Mouse (Mus musculus) midbrain, postnatal 0 days (tissue): ENCODE measurements around the gene Nell2. TPM values are rescaled to one million over a fixed set of nuclear protein-coding genes. Genes with fewer than 3 reads are reported as not detected.

Experiments
- ATAC-seq: fragments of 200-750 bp; cut with Nextera tagmentation; 2 replicates; pipeline ENCODE4 v1.8.0; 2017; ENCODE audit warnings: moderate number of reproducible peaks, mild to moderate bottlenecking, moderate TSS enrichment, moderate library complexity; ENCODE audit not compliant: low FRiP score
- DNase-seq: peaks from one replicate; pipeline ENCODE4 v3.0.0-alpha.2; 2015; ENCODE audit warnings: low spot score
- H3K27ac ChIP-seq: fragments of 300-500 bp; sonication (generic); 2 replicates; pipeline ENCODE4 v1.5.1; 2014; ENCODE audit warnings: low read depth, mild to moderate bottlenecking, low read length, mixed read lengths
- H3K27me3 ChIP-seq: fragments of 300-500 bp; sonication (generic); 2 replicates; pipeline ENCODE4 v1.6.1; 2014; ENCODE audit warnings: low read length, control low read depth, mixed read lengths; ENCODE audit not compliant: insufficient read depth
- H3K36me3 ChIP-seq: fragments of 300-500 bp; sonication (generic); 2 replicates; pipeline ENCODE4 v1.6.1; 2014; ENCODE audit warnings: low read length, control low read depth, mixed read lengths; ENCODE audit not compliant: insufficient read depth
- H3K4me1 ChIP-seq: fragments of 300-500 bp; sonication (generic); 2 replicates; pipeline ENCODE4 v1.6.1; 2014; ENCODE audit warnings: mild to moderate bottlenecking, control low read depth, antibody characterized with exemption, low read length, mixed read lengths; ENCODE audit not compliant: insufficient read depth
- H3K4me2 ChIP-seq: fragments of 300-500 bp; sonication (generic); 2 replicates; pipeline ENCODE4 v1.6.1; 2014; ENCODE audit warnings: low read depth, mild to moderate bottlenecking, low read length, mixed read lengths; ENCODE audit not compliant: poor library complexity, severe bottlenecking
- H3K4me3 ChIP-seq: fragments of 300-500 bp; sonication (generic); 2 replicates; pipeline ENCODE4 v1.5.1; 2014; ENCODE audit warnings: low read depth, mild to moderate bottlenecking, low read length, moderate library complexity
- H3K9ac ChIP-seq: fragments of 300-500 bp; sonication (generic); replicated peaks from 2 replicates; pipeline ENCODE4 v1.6.1; 2014; ENCODE audit warnings: mild to moderate bottlenecking, low read length, moderate library complexity, mixed read lengths; ENCODE audit not compliant: poor library complexity, severe bottlenecking
- H3K9me3 ChIP-seq: fragments of 300-500 bp; sonication (generic); 2 replicates; pipeline ENCODE4 v1.6.1; 2016; ENCODE audit warnings: low read length, control low read depth
- CTCF ChIP-seq: IDR thresholded peaks from 2 replicates; pipeline ENCODE4 v1.5.1; 2016; ENCODE audit warnings: antibody characterized with exemption, mild to moderate bottlenecking
- WGBS: fragments of 180-500 bp; shearing (Covaris S2); extraction: QIAGEN DNeasy Blood & Tissue Kit; methylation state at CpG from one replicate; pipeline ENCODE4 v1.1.7; 2014; 5-methylcytosine and 5-hydroxymethylcytosine counted together
- polyA plus RNA-seq: library from polyadenylated mRNA; unstranded; fragments of >200 nt; fragmentation: Nextera tagmentation; extraction: Ambion mirVana; gene quantifications from 2 replicates; pipeline ENCODE4 v1.2.1, GENCODE M21; 2015
- total RNA-seq: library from RNA; depleted of rRNA; stranded (reverse); fragments of >200 nt; gene quantifications from 2 replicates; pipeline ENCODE4 v1.2.3, GENCODE M21; 2014

The Nell2 gene
- total and polyA plus RNA-seq, 2 experiments from 2014 or later = 181 to 199 TPM

DNA sequence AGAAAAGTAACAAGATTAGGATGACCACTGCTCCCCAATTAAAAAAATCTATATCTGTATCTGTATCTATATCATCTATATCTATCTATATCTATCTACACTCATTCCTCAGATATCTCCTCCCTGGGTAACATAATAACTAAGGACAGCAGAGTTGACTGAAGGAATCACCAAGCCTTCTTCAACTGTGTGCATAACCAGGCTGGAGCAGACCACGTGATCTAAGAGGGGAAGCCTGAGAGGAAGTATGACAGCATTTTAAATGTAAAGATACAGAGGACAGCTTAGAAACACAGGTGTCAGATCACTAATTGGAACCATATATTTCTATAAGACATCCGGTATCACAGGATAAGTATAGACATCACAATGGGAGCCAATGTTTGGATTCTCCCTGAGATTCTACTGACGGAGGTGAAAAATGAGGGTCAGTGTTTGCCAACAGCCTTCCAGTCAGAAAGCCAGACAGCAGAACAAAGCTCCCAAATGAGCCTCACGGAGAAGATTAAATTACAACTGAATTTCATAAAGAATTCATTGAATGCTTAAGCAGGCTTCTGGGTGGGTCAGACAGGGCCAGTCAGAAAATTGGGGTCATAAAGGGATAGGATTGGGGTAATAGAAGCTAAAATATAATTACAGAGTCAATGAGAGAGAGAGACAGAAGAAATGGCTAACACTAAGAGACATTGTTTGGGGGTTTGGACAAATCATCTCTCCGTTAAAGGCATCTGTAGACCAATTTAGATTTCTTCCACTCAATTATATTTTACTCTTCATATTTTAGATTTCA, 116.2 kb downstream of the Nell2 start:
- H3K9ac ChIP-seq = no peak overlapping the region
- no peak for ATAC-seq
- H3K4me3 ChIP-seq = no peak overlapping the region
- DNase-seq = no peak
- no peaks in the 10 kb centered on the region for H3K27me3 ChIP-seq
- H3K9me3 ChIP-seq = no peaks in the 10 kb centered on the region
- H3K4me1 ChIP-seq = no peaks in the 10 kb centered on the region
- TF ChIP-seq CTCF = no peak
- no peaks in the 10 kb centered on the region for H3K36me3 ChIP-seq
- no peak overlapping the region for H3K27ac ChIP-seq
- H3K4me2 ChIP-seq = no peak overlapping the region
- 41% methylated on average over 5 of the region's 5 CpGs for WGBS

DNA sequence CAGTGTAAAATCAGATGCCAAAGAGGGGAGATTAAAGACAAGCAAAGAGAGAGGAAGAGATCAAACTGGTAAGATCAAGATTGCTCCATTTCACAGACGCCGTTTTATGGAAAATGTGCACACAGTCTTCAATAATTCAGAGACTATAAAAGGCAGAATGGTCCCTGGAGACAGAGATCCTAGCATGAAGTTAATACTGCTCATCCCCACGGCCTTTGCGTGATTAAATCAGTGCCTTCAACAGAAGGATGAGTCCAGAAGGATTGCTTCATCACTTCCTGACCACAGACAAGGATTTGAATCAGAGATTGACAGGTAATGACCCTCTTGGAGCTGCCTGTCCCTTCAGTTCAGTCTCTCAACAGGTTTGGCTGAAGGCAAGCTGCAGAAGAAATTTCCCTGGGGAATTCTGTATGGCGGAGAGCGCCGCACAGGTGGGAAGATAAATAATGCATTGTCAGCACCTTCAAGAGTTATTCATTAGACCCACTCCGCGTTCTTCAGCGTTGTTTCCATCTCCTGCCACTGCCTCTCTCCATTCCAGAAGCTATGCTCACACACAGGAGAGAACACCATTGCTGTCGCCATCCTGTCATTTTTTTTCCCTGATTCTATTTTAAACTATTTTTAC, 118.0 kb downstream of the Nell2 start:
- ATAC-seq = no peak
- Histone ChIP-seq H3K27me3 (no peaks in the 10 kb centered on the region), H3K27ac (no peak overlapping the region), H3K4me1 (no peaks in the 10 kb centered on the region), H3K9ac (no peak overlapping the region), H3K9me3 (no peaks in the 10 kb centered on the region), H3K4me2 (no peak overlapping the region), H3K4me3 (no peak overlapping the region), H3K36me3 (no peaks in the 10 kb centered on the region)
- no peak for DNase-seq
- 60% methylated on average over 11 of the region's 11 CpGs for WGBS
- no peak for TF ChIP-seq CTCF

DNA sequence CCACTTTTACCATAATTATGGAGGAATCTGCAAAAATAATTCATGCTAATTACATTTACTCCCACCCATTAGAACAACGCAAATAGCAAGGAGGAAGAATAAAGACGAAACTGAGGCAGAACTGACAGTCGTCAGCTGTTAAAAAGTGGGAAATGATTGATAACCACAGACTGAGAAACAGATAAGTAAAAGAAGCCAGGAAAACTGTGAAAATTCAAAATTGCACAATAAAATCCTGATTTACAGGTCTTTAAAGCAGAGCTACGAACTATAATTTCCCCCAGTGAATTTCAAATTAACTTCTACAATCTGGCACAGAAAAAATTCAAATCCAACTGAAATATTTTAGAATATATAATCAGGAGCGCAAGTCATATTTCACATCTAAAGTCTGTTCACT, 138.0 kb downstream of the Nell2 start:
- Histone ChIP-seq H3K4me3 (no peak overlapping the region), H3K4me2 (no peak overlapping the region), H3K9ac (no peak overlapping the region), H3K27me3 (no peaks in the 10 kb centered on the region), H3K36me3 (no peaks in the 10 kb centered on the region), H3K9me3 (no peaks in the 10 kb centered on the region), H3K4me1 (no peaks in the 10 kb centered on the region), H3K27ac (no peak overlapping the region)
- no peak for TF ChIP-seq CTCF
- DNase-seq (no peak), ATAC-seq (no peak)
- WGBS = 84% methylated on average over 5 of the region's 5 CpGs

DNA sequence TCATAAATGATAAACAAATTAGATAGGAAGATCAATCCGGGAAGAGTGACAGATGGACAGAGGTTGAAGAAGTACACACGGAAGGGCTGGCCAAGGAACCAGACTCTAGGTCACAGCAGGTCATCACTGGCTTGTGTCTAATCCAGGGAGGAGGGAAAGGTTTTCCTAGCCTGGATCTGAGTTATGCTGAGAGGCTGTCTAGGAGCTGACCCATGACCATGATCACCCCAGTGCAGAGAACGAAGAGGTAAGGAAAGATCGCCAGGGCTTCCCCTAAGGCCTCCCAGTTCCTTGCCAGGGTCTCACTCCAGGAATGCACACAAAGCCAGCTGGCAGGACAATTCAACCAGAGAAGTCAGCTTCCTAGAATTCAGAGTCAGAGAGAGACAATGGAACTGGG, 139.4 kb downstream of the Nell2 start:
- Histone ChIP-seq H3K36me3 (no peaks in the 10 kb centered on the region), H3K9ac (no peak overlapping the region), H3K4me2 (no peak overlapping the region), H3K4me3 (no peak overlapping the region), H3K9me3 (no peaks in the 10 kb centered on the region), H3K4me1 (no peaks in the 10 kb centered on the region), H3K27ac (no peak overlapping the region), H3K27me3 (no peaks in the 10 kb centered on the region)
- ATAC-seq = no peak
- 82% methylated on average over 4 of the region's 4 CpGs for WGBS
- no peak for DNase-seq
- TF ChIP-seq CTCF = no peak

DNA sequence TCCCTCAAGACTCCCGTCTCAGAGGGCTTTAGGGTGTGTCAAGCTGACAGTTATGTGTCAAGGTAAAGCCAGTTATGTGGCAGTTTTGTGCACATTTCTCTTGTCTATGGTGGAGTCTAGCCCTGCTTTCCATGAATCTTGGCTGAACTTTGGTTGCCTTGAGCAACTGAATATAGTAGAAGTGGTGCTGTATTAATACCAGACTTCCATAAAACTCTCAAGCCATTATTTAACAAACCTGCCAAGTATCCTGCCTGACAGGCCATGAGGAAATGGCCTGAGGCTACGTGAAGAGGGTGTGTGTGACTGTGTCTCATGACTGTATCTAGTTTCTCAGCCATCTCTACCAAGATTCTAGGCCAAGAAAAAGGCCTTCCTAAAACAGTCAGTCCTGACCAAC, 147.5 kb downstream of the Nell2 start:
- WGBS = 68% methylated on average over 2 of the region's 2 CpGs

DNA sequence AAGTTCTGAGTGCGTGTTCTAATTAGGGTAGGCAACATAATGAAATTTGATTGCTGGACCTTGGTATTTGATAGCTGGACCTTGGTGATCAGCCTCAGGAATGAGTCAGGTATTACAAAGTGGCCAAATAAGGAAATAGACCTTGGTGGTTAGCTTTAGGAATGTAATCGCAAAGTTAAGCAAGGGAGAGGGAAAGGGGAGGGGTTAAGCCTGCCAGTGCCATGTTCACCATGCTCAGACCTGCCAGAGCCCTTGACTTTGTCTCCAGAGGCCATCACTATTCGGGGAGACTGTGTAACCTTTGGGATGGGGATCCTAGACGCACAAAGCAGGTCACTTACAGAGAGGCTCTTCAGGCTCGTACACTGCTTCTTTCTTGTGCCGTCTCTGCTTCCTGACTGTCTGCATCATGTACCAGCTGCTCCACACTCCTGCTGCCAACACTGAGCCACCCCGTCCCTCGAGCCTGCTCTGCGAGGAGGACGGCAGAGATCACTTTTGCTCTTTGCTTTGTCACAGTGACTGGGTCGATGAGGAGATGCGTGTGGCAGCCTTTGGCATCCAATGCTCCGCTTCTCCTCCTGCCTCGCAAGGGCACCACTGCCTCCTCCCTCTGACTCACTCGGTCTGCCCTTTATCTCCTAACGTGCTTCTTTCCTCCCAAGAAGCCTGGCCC, 157.5 kb downstream of the Nell2 start:
- Histone ChIP-seq H3K9me3 (no peaks in the 10 kb centered on the region), H3K27ac (no peak overlapping the region)
- no peak for ATAC-seq

More for the DNA sequence above, 147.5 kb downstream of the Nell2 start:
- H3K9ac ChIP-seq = no peak overlapping the region
- H3K4me2 ChIP-seq = no peak overlapping the region
- DNase-seq = no peak
- no peaks in the 10 kb centered on the region for H3K4me1 ChIP-seq
- H3K36me3 ChIP-seq = peaks cover 9% of the 10 kb centered on the region
- H3K27ac ChIP-seq = no peak overlapping the region
- TF ChIP-seq CTCF = no peak
- no peaks in the 10 kb centered on the region for H3K27me3 ChIP-seq
- no peaks in the 10 kb centered on the region for H3K9me3 ChIP-seq
- no peak for ATAC-seq
- H3K4me3 ChIP-seq = no peak overlapping the region

More for the DNA sequence above, 157.5 kb downstream of the Nell2 start:
- no peak for TF ChIP-seq CTCF
- Histone ChIP-seq H3K36me3 (peaks cover 3% of the 10 kb centered on the region; the same call in 1 of the 2 replicates), H3K4me1 (no peaks in the 10 kb centered on the region), H3K4me2 (no peak overlapping the region), H3K4me3 (no peak overlapping the region), H3K9ac (no peak overlapping the region), H3K27me3 (no peaks in the 10 kb centered on the region)
- 64% methylated on average over 16 of the region's 16 CpGs for WGBS
- peak; percentile 24 for DNase-seq
